Mouse (Mus musculus) forebrain, embryonic 15.5 days (tissue): Measurements from ENCODE around the gene Fut7. TPM values are rescaled to one million over a fixed set of nuclear protein-coding genes. Genes with fewer than 3 reads are reported as not detected.
A peak's percentile ranks its signal among the peaks of the same experiment; 100 is the strongest.

ENCODE experiments used
- ATAC-seq: fragments of 200-750 bp; cut with Nextera tagmentation; replicated peaks from 2 replicates; pipeline ENCODE4 v1.8.0; 2017; ENCODE audit warnings: mild to moderate bottlenecking, moderate TSS enrichment, moderate library complexity
- H3K27ac ChIP-seq: fragments of 300-500 bp; sonication (generic); replicated peaks from 2 replicates; pipeline ENCODE4 v1.5.1; 2015; ENCODE audit warnings: mild to moderate bottlenecking, inconsistent platforms
- H3K27me3 ChIP-seq: fragments of 300-500 bp; sonication (generic); 2 replicates; pipeline ENCODE4 v1.6.1; 2015; ENCODE audit warnings: inconsistent platforms
- H3K36me3 ChIP-seq: fragments of 300-500 bp; sonication (generic); 2 replicates; pipeline ENCODE4 v1.6.1; 2015; ENCODE audit warnings: mild to moderate bottlenecking, inconsistent platforms
- H3K4me1 ChIP-seq: fragments of 300-500 bp; sonication (generic); 2 replicates; pipeline ENCODE4 v1.6.1; 2015; ENCODE audit warnings: inconsistent platforms
- H3K4me2 ChIP-seq: fragments of 300-500 bp; sonication (generic); replicated peaks from 2 replicates; pipeline ENCODE4 v1.6.1; 2015; ENCODE audit warnings: mild to moderate bottlenecking, inconsistent platforms
- H3K4me3 ChIP-seq: fragments of 300-500 bp; sonication (generic); 2 replicates; pipeline ENCODE4 v1.5.1; 2015; ENCODE audit warnings: mild to moderate bottlenecking, inconsistent platforms
- H3K9ac ChIP-seq: fragments of 300-500 bp; sonication (generic); replicated peaks from 2 replicates; pipeline ENCODE4 v1.6.1; 2015; ENCODE audit warnings: mild to moderate bottlenecking, inconsistent platforms
- H3K9me3 ChIP-seq: fragments of 300-500 bp; sonication (generic); 2 replicates; pipeline ENCODE4 v1.6.1; 2016; ENCODE audit warnings: inconsistent platforms
- WGBS: fragments of 180-500 bp; shearing (Covaris S2); methylation state at CpG from one replicate; pipeline ENCODE4 v1.1.7; 2015; ENCODE audit warnings: mixed read lengths; 5-methylcytosine and 5-hydroxymethylcytosine counted together
- polyA plus RNA-seq: library from polyadenylated mRNA; unstranded; fragments of >200 nt; fragmentation: Nextera tagmentation; extraction: Ambion mirVana; gene quantifications from 2 replicates; pipeline ENCODE4 v1.2.1, GENCODE M21; 2015

Fut7 gene
- polyA plus RNA-seq, 1 experiment from 2014 or later, result 0.20 TPM

DNA sequence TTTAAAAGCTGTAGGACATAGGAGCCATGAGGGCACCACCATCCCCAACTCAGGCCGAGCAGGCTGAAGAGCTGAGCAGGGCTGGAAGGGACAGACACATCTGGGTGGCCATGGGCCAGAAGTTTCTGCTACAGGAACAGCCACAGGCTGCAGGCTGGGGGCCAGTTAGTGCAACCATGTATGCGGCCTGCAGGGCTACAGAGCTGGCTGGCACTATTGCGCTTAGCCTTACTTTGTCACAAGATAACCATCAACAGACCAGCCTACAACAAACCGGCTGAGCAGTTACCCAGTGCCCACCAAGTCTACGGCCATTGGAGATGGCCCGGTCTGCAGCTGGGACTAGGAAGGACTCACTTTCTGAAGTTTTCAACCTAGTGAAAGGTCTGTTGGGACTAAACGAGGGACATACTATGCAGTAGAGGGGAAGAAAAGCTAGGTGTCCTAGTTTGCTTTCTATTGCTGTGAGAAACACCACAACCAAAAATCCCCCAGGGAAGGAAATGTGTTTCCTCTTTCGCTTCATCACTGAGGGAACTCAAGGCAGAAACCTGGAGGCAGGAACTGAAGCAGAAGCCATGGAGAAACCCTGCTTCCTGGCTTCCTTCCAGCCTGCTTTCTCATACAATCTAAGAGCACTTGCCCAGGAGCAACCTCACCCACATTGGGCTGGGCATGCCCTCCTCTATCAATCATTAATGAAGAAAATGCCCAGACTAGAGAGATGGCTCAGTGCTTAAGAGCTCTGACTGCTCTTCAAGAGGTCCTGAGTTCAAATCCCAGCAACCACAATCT is 28.0 kb downstream of the Fut7 start:
- H3K4me3 ChIP-seq, result no peak overlapping the region
- no peak overlapping the region for H3K27ac ChIP-seq
- no peak overlapping the region for H3K9ac ChIP-seq
- peaks cover 21% of the 10 kb centered on the region; the same call in 1 of the 2 replicates for H3K36me3 ChIP-seq
- H3K9me3 ChIP-seq, result no peaks in the 10 kb centered on the region
- ATAC-seq, result no peak
- WGBS, result 90% methylated on average over 8 of the region's 8 CpGs
- H3K27me3 ChIP-seq, result no peaks in the 10 kb centered on the region
- H3K4me2 ChIP-seq, result no peak overlapping the region
- H3K4me1 ChIP-seq, result no peaks in the 10 kb centered on the region

GRCm38 (mm10) chr2:25452951-25453350 is 29.9 kb downstream of the Fut7 start:
- Histone ChIP-seq H3K27ac (no peak overlapping the region), H3K27me3 (no peaks in the 10 kb centered on the region), H3K9me3 (no peaks in the 10 kb centered on the region), H3K4me1 (no peaks in the 10 kb centered on the region), H3K4me3 (no peak overlapping the region), H3K36me3 (peaks cover 5% of the 10 kb centered on the region; the same call in 1 of the 2 replicates), H3K4me2 (no peak overlapping the region), H3K9ac (no peak overlapping the region)
- WGBS, result 32% methylated on average over 1 of the region's 1 CpGs
- no peak for ATAC-seq

GRCm38 (mm10) chr2:25456205-25456953 is 33.3 kb downstream of the Fut7 start, which contains the start of gene Clic3:
Clic3 (plus strand) TSS chr2:25456838.
- Histone ChIP-seq H3K36me3 (no peaks in the 10 kb centered on the region), H3K4me1 (peaks cover 21% of the 10 kb centered on the region), H3K9ac (no peak within 1 kb of the TSS), H3K27me3 (no peaks in the 10 kb centered on the region), H3K9me3 (no peaks in the 10 kb centered on the region), H3K4me3 (no peak within 1 kb of the TSS), H3K27ac (no peak within 1 kb of the TSS), H3K4me2 (no peak within 1 kb of the TSS)
- no peak for ATAC-seq
- 68% methylated on average over 14 of the region's 14 CpGs for WGBS

DNA sequence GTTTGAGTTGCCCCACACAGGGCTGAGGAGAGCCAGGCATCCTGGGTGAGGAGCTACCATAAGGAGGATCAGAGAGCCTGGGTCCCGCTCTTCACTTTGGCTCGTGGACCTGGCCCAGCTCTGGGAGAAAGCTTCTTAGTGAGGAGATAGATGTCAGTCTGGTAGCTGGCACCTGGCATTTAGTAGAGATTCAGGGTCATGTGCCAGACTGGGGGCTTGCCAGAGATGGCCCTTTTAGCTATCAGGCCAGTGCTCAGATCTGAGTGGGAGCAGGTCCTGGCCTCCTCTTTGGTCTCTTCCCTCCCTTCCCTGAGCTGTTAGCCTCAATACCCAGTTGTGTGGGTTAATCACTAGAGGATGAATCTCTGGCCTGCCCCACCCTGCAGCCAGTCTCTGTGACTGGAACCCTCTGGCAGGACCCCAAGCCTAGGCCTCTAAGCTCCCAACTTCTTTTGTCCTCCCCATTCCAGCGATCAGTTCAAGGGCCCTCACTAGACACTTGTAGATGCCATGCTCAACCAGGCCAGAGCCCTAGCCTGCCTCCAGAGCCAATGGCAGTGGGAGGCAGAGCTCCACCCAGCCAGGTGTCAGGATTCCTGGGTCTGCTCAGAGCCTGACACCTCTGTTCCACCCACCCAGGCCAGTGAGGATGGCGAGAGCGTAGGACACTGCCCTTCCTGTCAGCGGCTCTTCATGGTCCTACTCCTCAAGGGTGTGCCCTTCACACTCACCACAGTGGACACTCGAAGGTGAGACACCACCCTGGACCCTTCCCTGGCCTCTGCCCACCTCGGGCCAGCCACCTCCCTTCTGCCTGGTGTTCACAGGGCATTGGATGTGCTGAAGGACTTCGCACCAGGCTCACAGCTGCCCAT is 34.2 kb downstream of the Fut7 start:
- 86% methylated on average over 9 of the region's 9 CpGs for WGBS

DNA sequence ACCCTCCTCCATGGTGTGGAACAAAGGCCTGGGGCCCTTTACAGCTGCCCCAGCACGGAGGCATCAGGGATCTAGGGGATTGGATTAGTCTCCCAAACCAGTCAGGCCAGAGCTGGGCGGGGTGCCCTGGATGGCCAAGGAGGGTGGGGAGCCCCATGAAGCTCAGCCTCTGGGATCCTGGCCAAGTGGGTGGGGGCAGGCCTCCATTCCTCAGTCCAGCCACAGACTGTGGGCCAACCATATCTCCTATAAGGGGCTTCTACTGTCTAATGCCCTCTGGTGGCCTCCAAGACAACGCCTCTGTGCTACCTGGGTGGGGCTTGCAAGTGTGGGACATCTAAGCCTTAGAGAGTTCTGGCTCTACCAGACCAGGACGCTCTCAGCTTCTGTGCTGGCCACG is 35.8 kb downstream of the Fut7 start:
- H3K4me1 ChIP-seq, result peaks cover 26% of the 10 kb centered on the region
- 84% methylated on average over 5 of the region's 5 CpGs for WGBS
- H3K27ac ChIP-seq, result no peak overlapping the region
- no peak overlapping the region for H3K4me2 ChIP-seq
- no peaks in the 10 kb centered on the region for H3K27me3 ChIP-seq
- H3K36me3 ChIP-seq, result no peaks in the 10 kb centered on the region
- H3K9me3 ChIP-seq, result no peaks in the 10 kb centered on the region
- no peak for ATAC-seq
- H3K4me3 ChIP-seq, result no peak overlapping the region
- H3K9ac ChIP-seq, result no peak overlapping the region

More for the DNA sequence above, 34.2 kb downstream of the Fut7 start:
- no peak for ATAC-seq
- Histone ChIP-seq H3K4me3 (no peak overlapping the region), H3K27ac (no peak overlapping the region), H3K36me3 (no peaks in the 10 kb centered on the region), H3K9me3 (no peaks in the 10 kb centered on the region), H3K4me2 (no peak overlapping the region), H3K4me1 (peaks cover 26% of the 10 kb centered on the region), H3K9ac (no peak overlapping the region), H3K27me3 (no peaks in the 10 kb centered on the region)

DNA sequence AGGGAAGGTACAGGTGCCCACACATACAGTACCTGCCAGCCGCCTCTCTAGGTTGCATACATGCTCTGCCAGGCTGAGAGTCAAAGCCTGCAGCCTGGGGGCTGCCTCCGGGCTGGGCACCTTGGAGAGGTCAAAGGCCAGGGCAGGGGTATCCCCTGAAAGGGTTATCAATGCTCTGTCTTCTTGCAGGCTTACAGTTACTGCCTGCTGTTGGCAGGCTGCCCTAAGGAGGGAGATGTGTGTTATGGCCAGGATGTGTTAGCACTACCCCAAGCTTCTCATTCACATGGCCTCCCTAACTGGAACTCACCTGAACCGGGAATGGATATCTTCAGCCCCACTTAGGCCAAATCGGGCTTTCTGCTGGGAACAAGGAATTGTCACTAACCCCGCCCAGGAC is 37.1 kb downstream of the Fut7 start:
- peak; percentile 38 for ATAC-seq
- Histone ChIP-seq H3K36me3 (no peaks in the 10 kb centered on the region), H3K4me3 (peak overlapping the region; percentile 83), H3K27me3 (no peaks in the 10 kb centered on the region), H3K4me1 (peaks cover 26% of the 10 kb centered on the region), H3K27ac (peak overlapping the region; percentile 99), H3K4me2 (peak overlapping the region; percentile 90), H3K9me3 (no peaks in the 10 kb centered on the region), H3K9ac (peak overlapping the region; percentile 88)
- WGBS, result 27% methylated on average over 5 of the region's 5 CpGs

GRCm38 (mm10) chr2:25460551-25461309 is 37.7 kb downstream of the Fut7 start, which contains the start of gene Paxx:
Paxx (minus strand) TSS chr2:25461094.
- under 1% methylated on average over 48 of the region's 48 CpGs for WGBS
- ATAC-seq, result peak; percentile 90

DNA sequence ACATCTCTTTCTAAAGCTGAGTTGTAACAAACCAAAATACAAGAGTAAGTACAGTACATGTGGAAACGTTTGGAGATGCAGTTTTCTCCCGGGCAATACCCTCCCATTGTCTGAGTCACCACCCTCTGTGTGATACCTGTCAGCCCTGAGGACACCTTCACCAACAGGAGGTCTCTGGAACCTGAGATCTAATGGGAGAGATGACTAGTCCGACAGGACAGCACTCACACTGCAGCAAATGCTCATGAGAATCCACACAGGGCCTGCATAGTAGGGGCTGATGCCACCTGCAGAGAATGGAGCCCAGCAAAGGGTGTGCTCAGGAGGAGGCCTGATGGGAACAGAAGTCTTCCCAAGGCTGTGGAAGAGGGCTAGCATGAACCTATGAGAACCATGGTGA is 38.3 kb downstream of the Fut7 start:
- Histone ChIP-seq H3K9me3 (no peaks in the 10 kb centered on the region), H3K36me3 (no peaks in the 10 kb centered on the region), H3K27ac (peak overlapping the region; percentile 99), H3K9ac (peak overlapping the region; percentile 88), H3K4me3 (peak overlapping the region; percentile 83), H3K4me2 (peak overlapping the region; percentile 90), H3K4me1 (peaks cover 26% of the 10 kb centered on the region), H3K27me3 (no peaks in the 10 kb centered on the region)
- WGBS, result 22% methylated on average over 3 of the region's 3 CpGs
- ATAC-seq, result peak; percentile 1; the same call in 1 of the 2 replicates

More at GRCm38 (mm10) chr2:25460551-25461309, 37.7 kb downstream of the Fut7 start, which contains the start of gene Paxx:
- Histone ChIP-seq H3K9me3 (no peaks in the 10 kb centered on the region), H3K27ac (peak within 1 kb of the TSS; percentile 99), H3K4me1 (peaks cover 26% of the 10 kb centered on the region), H3K27me3 (no peaks in the 10 kb centered on the region), H3K36me3 (no peaks in the 10 kb centered on the region), H3K9ac (peak within 1 kb of the TSS; percentile 88), H3K4me3 (peak within 1 kb of the TSS; percentile 83), H3K4me2 (peak within 1 kb of the TSS; percentile 90)

DNA sequence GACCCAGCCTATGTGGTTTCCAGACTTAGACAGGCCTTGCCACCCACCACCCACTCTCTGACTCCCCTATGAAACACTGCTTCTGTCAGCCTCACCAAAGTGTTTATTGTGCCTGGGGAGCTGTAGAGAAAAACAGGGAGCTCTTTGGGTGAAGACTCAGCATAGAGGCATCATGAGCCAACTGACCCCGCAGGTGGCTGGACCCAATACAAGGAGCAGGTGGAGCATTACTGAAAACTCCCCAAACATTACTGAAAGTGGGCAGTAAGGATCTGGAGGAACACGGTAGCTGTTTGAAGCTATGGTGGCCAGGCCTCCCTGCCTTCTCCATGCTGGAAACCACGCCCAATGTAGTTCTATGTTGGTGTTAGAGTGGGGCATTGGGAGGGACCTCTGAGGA is 40.6 kb downstream of the Fut7 start:
- Histone ChIP-seq H3K36me3 (no peaks in the 10 kb centered on the region), H3K27me3 (no peaks in the 10 kb centered on the region), H3K9ac (no peak overlapping the region), H3K4me1 (peaks cover 27% of the 10 kb centered on the region), H3K9me3 (no peaks in the 10 kb centered on the region), H3K4me2 (no peak overlapping the region), H3K27ac (no peak overlapping the region), H3K4me3 (no peak overlapping the region)
- no peak for ATAC-seq
- WGBS, result 85% methylated on average over 3 of the region's 3 CpGs

- Histone ChIP-seq H3K36me3 (no peaks in the 10 kb centered on the region), H3K9ac (no peak overlapping the region), H3K4me3 (no peak overlapping the region), H3K4me1 (peaks cover 26% of the 10 kb centered on the region), H3K9me3 (no peaks in the 10 kb centered on the region), H3K27ac (no peak overlapping the region), H3K4me2 (no peak overlapping the region), H3K27me3 (no peaks in the 10 kb centered on the region)
- no peak for ATAC-seq
- 85% methylated on average over 2 of the region's 2 CpGs for WGBS
Measured at GRCm38 (mm10) chr2:25465256-25465655, 42.2 kb downstream of the Fut7 start.
